Mouse (Mus musculus) brain, adult 10 weeks (tissue): ENCODE results near the gene Emc1. TPM values are rescaled to one million over a fixed set of nuclear protein-coding genes. Genes with fewer than 3 reads are reported as not detected.

ENCODE experiments used
- polyA plus RNA-seq: library from polyadenylated mRNA; stranded (reverse); fragments of 350-450 nt; fragmentation: Illumina TruSeq; extraction: RNeasy Lipid Tissue Mini Kit (QIAGEN cat#74804); gene quantifications from one replicate; pipeline ENCODE4 v1.2.3, GENCODE M21; 2015; ENCODE audit warnings: low read depth, low replicate concordance

Gene Emc1
- polyA plus RNA-seq: 37.2 TPM

DNA sequence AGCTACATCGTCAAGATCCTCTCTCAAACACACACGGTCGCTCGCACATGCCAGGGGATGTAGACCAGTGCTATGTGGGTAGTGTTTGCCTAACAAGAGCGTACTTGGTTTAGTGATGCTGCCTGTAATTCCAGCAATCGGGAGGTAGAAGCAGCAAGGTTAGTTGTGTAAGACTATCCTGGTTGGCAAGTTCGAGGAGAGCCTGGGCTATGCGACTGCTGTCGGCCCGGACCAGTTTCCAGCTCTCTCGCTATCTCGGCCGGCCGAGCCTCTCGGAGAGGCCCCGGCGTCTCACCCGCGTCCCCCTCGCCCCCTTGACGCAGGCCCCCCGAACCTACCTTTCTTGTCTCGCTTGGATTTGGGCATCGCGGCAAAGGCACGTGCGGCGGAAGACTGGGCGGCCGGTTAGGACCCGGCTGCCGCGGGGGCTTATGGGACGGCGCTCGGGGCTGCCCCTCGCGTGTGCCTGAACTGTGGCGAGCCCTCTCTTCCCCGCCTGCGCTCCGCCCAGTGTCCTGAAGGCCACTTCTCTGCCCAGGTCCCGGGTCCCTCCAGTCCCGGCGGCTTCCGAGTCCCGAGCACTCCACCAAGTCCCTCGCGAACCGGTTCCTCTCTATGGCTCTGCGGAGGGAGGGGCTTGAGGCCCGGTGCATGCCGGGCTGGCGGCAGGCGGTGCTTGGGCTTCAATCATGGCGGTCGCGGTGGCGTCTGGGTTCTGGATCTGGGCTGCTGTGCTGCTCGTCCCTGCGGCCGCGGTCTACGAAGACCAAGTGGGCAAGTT, at the start of gene Emc1, which contains the start of the genes Mrto4 and Ubr4:
Emc1 (plus strand) TSS at position 657 of the 781 bp plus-strand sequence.
Mrto4 (minus strand) TSS at position 646 of the 781 bp plus-strand sequence.
Ubr4 (plus strand) TSS at position 679 of the 781 bp plus-strand sequence.

DNA sequence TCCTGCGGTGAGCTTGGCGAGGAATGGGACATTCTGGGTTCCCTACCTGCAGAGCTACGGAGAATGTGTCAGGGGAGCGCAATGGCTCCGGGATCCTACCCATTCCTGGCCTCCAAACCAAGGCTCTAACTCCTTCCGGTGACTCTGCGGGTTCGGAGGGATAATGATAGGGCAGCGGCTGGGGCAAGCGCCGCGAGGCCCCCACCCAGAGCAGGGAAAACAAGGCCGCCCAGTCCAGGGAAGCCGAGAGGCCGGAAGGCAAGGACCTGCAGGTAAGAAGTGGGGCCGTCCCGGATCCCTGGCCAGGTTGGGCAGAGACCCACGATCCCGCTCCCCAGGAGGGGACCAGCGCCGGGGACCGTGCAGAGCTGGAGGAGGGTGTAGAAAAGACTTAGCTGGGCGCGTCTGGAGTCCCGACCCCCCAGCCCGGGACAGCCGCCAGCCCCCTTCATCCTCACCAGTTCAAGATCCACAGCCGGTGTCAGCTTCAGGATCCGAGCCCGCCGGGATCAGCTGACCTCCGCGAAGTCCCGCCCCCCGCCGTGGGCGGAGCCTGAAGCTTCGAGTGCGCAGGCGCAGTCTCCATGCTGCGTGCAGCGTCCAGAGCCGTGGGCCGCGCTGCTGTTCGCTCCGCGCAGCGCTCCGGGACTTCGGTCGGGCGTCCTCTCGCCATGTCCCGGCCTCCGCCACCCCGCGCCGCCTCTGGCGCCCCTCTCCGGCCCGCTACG, 42.1 kb upstream of the Emc1 start, which contains the start of the genes Pqlc2 and Akr7a5:
Pqlc2 (minus strand) TSS at position 538 of the 728 bp plus-strand sequence.
Akr7a5 (plus strand) TSS at position 574 of the 728 bp plus-strand sequence.

Other genes starting within 250 kb of the Emc1 start
- gene Minos1, start 221.5 kb upstream of the Emc1 start, polyA plus RNA-seq: 296 TPM
- 311 TPM for gene Capzb, start 159.7 kb upstream of the Emc1 start, polyA plus RNA-seq
- gene Pqlc2, start 41.9 kb upstream of the Emc1 start, polyA plus RNA-seq: 9.3 TPM
- 29.8 TPM for gene Akr7a5, start 41.8 kb upstream of the Emc1 start, polyA plus RNA-seq
- 61.6 TPM for gene Mrto4, start within 50 bp of the Emc1 start, polyA plus RNA-seq
- 98.9 TPM for gene Ubr4, start within 50 bp of the Emc1 start, polyA plus RNA-seq
- gene Iffo2, start 178.0 kb downstream of the Emc1 start, polyA plus RNA-seq: 9.2 TPM